Mouse (Mus musculus) ES-E14 (cell line): ENCODE results near the gene Pofut2. TPM values are rescaled to one million over a fixed set of nuclear protein-coding genes. Genes with fewer than 3 reads are reported as not detected.
A peak's percentile ranks its signal among the peaks of the same experiment; 100 is the strongest.

ENCODE experiments used
- DNase-seq: peaks from one replicate; pipeline ENCODE4 v3.0.0-alpha.2; 2013; ENCODE audit warnings: low read depth, low spot score
- H3K27ac ChIP-seq: 2 replicates; pipeline ENCODE4 v1.5.1; 2012; ENCODE audit warnings: low read depth, mild to moderate bottlenecking, low read length, moderate library complexity, mixed read lengths; ENCODE audit not compliant: poor library complexity, insufficient read depth, severe bottlenecking
- H3K36me3 ChIP-seq: 2 replicates; pipeline ENCODE4 v1.6.1; 2012; ENCODE audit warnings: mild to moderate bottlenecking, low read length, moderate library complexity, mixed read lengths; ENCODE audit not compliant: control insufficient read depth, poor library complexity, insufficient read depth, severe bottlenecking
- H3K4me1 ChIP-seq, 2 experiments: fragments of 150-350 bp in 1 of 2; sonication (generic) in 1 of 2; 2 replicates each; pipeline ENCODE4 v1.6.1; 2012; ENCODE audit warnings: low read length in 2 of 2, mild to moderate bottlenecking in 1 of 2, mixed read lengths in 1 of 2; ENCODE audit not compliant: control insufficient read depth in 2 of 2, insufficient read depth in 2 of 2, poor library complexity in 1 of 2
- H3K4me3 ChIP-seq, 2 experiments: fragments of 150-350 bp in 1 of 2; sonication (generic) in 1 of 2; 2 replicates each; pipeline ENCODE4 v1.5.1; 2012; ENCODE audit warnings: low read length in 2 of 2, low read depth in 1 of 2, mild to moderate bottlenecking in 1 of 2, mixed read lengths in 1 of 2; ENCODE audit not compliant: insufficient read depth in 1 of 2, poor library complexity in 1 of 2, severe bottlenecking in 1 of 2
- H3K9ac ChIP-seq: 2 replicates; pipeline ENCODE4 v1.6.1; 2012; ENCODE audit warnings: low read depth, mild to moderate bottlenecking, low read length, mixed read lengths; ENCODE audit not compliant: poor library complexity, insufficient read depth, severe bottlenecking
- H3K9me3 ChIP-seq: fragments of 150-350 bp; sonication (generic); 2 replicates; pipeline ENCODE4 v1.6.1; 2012; ENCODE audit warnings: low read depth, mild to moderate bottlenecking, low read length; ENCODE audit not compliant: control insufficient read depth, insufficient read depth
- CHD2 ChIP-seq: IDR thresholded peaks from 2 replicates; pipeline ENCODE4 v1.6.1; 2014; ENCODE audit warnings: mild to moderate bottlenecking, low read depth, low read length, inconsistent platforms
- HCFC1 ChIP-seq: IDR thresholded peaks from 2 replicates; pipeline ENCODE4 v1.6.1; 2012; ENCODE audit warnings: low read length, inconsistent platforms, borderline replicate concordance; ENCODE audit not compliant: insufficient read depth
- MAFK ChIP-seq: IDR thresholded peaks from 2 replicates; pipeline ENCODE4 v1.6.1; 2014; ENCODE audit warnings: mild to moderate bottlenecking, low read depth, low read length, inconsistent platforms; ENCODE audit not compliant: insufficient read depth
- ZC3H11A ChIP-seq: IDR thresholded peaks from 2 replicates; pipeline ENCODE4 v1.6.1; 2012; ENCODE audit warnings: low read depth, mild to moderate bottlenecking, inconsistent platforms, low read length, borderline replicate concordance
- ZNF384 ChIP-seq: IDR thresholded peaks from 2 replicates; pipeline ENCODE4 v1.6.1; 2012; ENCODE audit warnings: low read depth, low read length, inconsistent platforms
- in situ Hi-C, 2 experiments: fragments of 600-800 bp; cut with MboI; formaldehyde crosslinking; loops; one replicate each; pipeline ENCODE4 v1.15.1; 2025; ENCODE audit warnings: low sequenced_read_pairs in 2 of 2, inconsistent platforms in 1 of 2; ENCODE audit not compliant: unreplicated experiment in 2 of 2
- total RNA-seq: library from RNA; depleted of rRNA; stranded (reverse); fragments of 300-350 nt; gene quantifications from 2 replicates; pipeline ENCODE4 v1.2.3, GENCODE M21; 2012; rRNA removed

Pofut2 gene
- 67.6 and 101 TPM in 2 replicates for total RNA-seq

GRCm38 (mm10) chr10:77258704-77259621 lies at the start of gene Pofut2:
Gene Pofut2, plus strand, starts transcription at chr10:77259218.
- peak within 1 kb of the TSS; percentile 84 for H3K9ac ChIP-seq
- no peak for TF ChIP-seq ZC3H11A
- peak; percentile 75; the same call in 1 of the 2 replicates for TF ChIP-seq HCFC1
- H3K9me3 ChIP-seq, result no peaks in the 10 kb centered on the region
- H3K4me3 ChIP-seq, result peak within 1 kb of the TSS; percentile 75 to 76
- peak; percentile 95 for DNase-seq
- H3K36me3 ChIP-seq, result peaks cover 15% of the 10 kb centered on the region
- H3K27ac ChIP-seq, result no peak within 1 kb of the TSS
- in situ Hi-C loops, result loop anchor here in 1 of 2 experiments (10.0 kb wide), 1 partner anchor 124 kb away; no protein-coding TSS in a partner anchor
- no peaks in the 10 kb centered on the region; a peak in 1 of 4 replicates for H3K4me1 ChIP-seq

- no peaks in the 10 kb centered on the region for H3K9me3 ChIP-seq
- TF ChIP-seq ZNF384 (no peak), HCFC1 (no peak), ZC3H11A (no peak)
- peaks cover 3 to 13% of the 10 kb centered on the region in 2 experiments; a peak in 3 of 4 replicates for H3K4me1 ChIP-seq
- H3K36me3 ChIP-seq, result no peaks in the 10 kb centered on the region
- H3K4me3 ChIP-seq, result no peak overlapping the region
- no peak for DNase-seq
- H3K27ac ChIP-seq, result no peak overlapping the region
- in situ Hi-C loops, result no loop called here
- H3K9ac ChIP-seq, result no peak overlapping the region
These were observed 49.8 kb upstream of the Pofut2 start for GRCm38 (mm10) chr10:77209261-77209660.

GRCm38 (mm10) chr10:77210666-77211065 lies 48.4 kb upstream of the Pofut2 start:
- Histone ChIP-seq H3K27ac (no peak overlapping the region), H3K9me3 (no peaks in the 10 kb centered on the region), H3K4me1 (peaks cover 4 to 15% of the 10 kb centered on the region in 2 experiments; a peak in 3 of 4 replicates), H3K36me3 (no peaks in the 10 kb centered on the region), H3K4me3 (no peak overlapping the region), H3K9ac (no peak overlapping the region)
- DNase-seq, result no peak
- no peak for TF ChIP-seq HCFC1
- TF ChIP-seq ZC3H11A, result no peak
- no peak for TF ChIP-seq CHD2
- no peak for TF ChIP-seq MAFK
- TF ChIP-seq ZNF384, result no peak
- in situ Hi-C loops, result no loop called here

GRCm38 (mm10) chr10:77211116-77211570 lies 47.9 kb upstream of the Pofut2 start:
- DNase-seq, result no peak
- no peaks in the 10 kb centered on the region for H3K9me3 ChIP-seq
- peaks cover 7 to 16% of the 10 kb centered on the region in 2 experiments; a peak in 3 of 4 replicates for H3K4me1 ChIP-seq
- H3K4me3 ChIP-seq, result no peak overlapping the region
- H3K9ac ChIP-seq, result no peak overlapping the region
- in situ Hi-C loops, result no loop called here
- no peak for TF ChIP-seq HCFC1
- no peak for TF ChIP-seq CHD2
- TF ChIP-seq ZC3H11A, result no peak
- TF ChIP-seq ZNF384, result no peak
- no peak for TF ChIP-seq MAFK
- H3K27ac ChIP-seq, result no peak overlapping the region
- no peaks in the 10 kb centered on the region for H3K36me3 ChIP-seq
